Mouse (Mus musculus) thymus, postnatal 4 days (tissue): ENCODE measurements around the gene Plekhg5.
A peak's percentile ranks its signal among the peaks of the same experiment; 100 is the strongest.

ENCODE experiments used
- DNase-seq: peaks from one replicate; pipeline ENCODE4 v3.0.0; 2021

Plekhg5 gene

DNA sequence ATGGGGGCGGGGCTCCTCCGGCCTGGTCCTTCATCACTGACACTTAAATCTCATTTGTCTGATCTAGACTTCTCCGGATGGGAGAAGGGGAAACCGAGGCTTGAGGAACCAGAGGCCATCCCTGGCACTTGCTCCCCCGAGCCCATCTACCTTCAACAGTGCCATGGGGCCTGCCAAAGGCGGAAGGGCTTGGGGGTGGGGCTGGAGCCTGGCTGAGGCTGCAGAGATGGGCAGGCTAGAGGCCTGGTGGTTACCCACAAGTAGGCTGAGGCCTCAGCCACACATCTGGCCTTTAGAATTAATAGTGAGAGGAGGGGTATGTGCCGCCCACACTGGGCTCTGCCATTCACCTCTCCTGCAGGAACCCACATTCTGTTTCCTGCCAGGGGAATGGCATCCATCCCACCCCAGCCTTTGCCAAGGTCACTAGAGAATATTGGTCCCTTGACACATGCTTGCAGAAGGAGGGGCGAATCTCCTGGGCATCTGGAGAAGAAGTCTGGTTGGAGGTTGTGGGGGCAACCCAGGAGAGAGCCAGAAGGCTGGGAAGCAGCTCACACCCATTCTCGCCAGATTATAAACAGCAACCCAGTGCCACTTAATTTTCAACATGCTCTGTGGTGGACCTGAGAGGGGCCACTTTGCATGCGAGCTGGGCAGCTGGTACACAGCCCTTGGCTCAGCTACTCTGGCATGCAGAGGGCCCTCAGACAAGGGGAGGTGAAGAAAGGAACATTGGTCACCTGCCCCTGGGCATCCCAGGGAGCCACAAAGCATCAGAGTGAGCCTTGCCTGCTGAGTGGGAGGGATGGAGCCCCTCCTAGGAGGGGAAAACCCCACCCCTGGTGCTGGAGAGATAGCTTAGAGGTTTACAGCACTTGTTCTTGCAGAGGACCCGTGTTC is 1.6 kb upstream of the Plekhg5 start:
- no peak for DNase-seq

- DNase-seq: no peak
These were observed 357 bp downstream of the Plekhg5 start for GRCm38 (mm10) chr4:152072655-152073054.

- DNase-seq: no peak
These were observed 1.4 kb downstream of the Plekhg5 start for GRCm38 (mm10) chr4:152073715-152074114.

DNA sequence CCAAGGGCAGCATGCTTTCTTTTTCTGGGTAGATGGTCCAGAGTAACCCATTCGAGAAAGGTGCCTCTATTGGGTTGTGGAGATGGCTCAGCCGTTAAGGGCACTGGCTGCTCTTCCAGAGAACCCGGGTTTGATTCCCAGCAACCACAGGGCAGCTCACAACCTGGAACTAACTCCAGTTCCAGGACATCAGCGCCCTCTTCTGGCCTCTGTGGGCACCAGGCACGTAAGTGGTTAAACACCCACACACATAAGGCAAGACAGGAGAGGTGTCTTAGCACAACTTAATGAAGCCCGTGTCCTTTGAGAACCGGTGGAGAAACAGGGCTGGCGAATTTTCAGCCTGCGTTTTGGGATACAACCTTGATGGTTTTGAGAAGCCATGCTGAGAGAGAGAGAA is 2.2 kb downstream of the Plekhg5 start:
- DNase-seq: no peak

DNA sequence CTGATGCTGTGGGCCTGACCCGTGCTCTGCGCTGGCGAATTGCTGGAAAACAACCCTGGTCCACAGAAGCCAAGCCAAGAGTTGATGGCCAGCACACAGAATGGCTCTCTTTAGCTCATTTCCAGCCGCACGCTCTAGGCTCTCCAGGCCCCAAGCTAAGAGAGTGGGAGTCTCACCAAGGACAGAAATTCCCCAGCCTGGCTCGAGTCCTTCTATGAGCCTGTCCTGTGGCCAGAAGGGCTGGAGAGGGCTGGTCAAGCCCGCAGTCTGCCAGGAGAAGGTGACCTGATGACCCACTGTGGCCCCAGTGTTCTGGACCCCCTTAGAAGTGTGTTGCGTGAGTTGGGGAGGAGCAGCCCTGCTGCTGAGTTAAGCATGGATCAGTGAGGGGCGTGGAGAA is 4.9 kb downstream of the Plekhg5 start:
- DNase-seq: no peak

DNA sequence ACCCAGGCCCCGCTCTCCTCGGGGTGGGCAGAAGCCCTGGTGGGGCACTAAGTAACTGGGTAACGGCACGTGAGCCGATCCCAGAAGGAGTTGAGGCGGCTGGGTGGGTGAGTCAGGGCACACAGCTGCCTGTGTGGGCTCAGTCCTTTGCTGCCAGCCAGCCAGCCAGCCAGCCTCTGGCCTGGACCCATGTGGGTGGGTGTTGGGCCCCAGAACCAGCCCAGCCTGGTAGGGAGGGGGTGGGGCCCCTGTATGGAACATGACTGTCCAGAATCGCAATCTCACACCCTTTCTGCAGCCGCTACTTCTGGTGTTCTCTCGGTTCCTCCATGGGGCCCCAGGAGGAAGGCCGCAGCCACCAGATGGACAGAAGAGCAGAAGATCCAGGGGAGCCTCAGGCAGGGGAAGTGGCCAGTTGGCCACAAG is 5.8 kb downstream of the Plekhg5 start:
- DNase-seq: no peak

- DNase-seq: no peak
These were observed 7.0 kb downstream of the Plekhg5 start for GRCm38 (mm10) chr4:152079261-152079660.

GRCm38 (mm10) chr4:152079931-152080330 is 7.6 kb downstream of the Plekhg5 start:
- DNase-seq: no peak

- DNase-seq: no peak
These were observed 11.4 kb downstream of the Plekhg5 start for GRCm38 (mm10) chr4:152083611-152084220.

DNA sequence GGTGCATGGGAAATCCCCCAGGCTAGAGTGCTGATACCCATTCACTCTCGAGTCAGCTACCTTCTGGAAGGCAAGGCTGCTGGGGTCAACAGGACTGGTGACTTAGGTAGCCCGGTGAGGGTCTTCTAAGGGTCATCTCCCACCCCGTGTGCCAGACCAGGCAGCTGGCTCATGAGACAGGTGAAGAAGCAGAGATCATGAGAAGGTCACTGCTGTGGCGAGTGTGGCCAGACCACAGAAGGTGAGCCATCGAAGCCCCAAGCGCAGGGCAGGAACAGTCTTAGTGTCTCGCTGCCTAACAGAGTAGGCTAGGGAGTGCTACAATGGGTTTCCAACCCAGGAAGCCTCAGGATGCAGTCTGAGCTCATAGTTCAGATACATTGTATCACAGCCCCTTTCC is 12.3 kb downstream of the Plekhg5 start:
- DNase-seq: no peak

DNA sequence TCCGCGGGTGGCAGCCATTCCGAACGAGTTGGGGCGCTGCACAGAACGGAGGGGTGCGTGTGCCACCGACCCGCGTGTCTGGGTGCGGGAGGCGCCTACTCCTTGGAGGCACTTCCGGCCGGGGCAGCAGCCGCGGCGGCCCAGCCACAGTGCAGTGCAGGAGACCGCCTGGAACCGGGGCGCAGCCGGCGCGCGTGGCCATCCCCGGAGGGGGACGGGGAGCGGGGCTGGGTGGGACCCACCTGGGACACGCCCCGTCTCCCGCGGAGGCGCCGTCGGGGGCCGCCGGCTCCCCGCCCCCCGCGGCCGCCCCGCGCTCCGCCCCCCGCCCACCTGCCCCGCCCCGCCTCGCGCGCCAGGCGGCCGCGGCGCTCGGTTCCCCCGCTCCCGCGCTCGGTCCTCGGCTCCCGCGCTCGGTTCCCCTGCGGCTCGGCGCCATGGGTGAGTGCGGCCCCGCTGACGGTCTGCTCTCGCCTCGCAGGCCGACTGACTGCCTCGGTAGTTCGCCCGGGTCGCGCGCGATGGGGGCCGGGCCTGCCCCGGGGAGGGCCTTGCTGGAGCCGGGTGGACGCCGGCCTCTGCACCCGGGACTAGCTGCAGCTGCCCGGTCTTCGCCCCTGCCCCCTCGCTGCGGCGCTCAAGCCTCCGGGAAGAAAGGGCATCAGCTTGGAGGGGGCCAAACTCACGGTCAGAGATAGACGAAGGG is 14.4 kb downstream of the Plekhg5 start:
- DNase-seq: peak; percentile 81

DNA sequence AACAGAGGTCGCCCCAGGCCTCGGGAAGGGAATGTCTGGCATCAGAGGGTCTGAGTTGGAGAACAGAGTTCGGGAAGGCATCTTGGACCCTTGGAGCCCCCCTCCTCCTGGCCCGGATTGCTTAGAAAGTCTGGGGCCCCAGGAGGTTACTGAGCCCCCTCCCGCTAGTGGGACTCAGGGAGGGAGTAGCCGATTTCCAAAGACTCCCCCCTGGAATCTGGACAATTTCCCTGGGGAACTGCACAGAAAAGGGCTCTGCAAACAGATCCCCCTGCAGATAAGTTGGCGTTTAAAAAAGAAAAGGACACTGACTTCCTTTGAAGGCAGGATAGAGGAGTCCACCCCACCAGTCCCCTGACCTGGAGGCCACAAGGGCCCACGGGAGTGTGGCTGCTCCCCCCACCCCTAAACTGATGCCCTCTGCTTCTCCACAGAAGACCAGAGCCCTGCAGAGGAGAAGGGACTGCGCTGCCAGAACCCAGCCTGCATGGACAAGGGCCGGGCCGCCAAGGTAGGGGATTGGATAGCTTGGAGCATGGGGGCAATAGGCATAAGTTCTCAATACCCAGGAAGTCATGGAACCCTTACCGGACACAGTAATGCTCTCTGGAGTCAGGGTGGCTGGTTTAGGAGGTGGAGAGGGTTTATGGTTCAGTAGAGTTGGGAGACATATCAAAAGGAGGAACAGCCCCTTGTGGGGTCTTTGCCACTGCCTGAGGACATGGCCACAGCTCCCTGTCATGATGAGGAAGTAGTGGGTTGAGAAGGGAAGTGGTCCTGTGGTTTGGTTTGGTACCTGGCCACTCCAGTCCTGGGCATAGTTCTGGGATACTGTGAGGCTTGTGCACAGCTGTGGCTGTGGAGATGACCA is 15.1 kb downstream of the Plekhg5 start:
- no peak for DNase-seq

GRCm38 (mm10) chr4:152088133-152088532 is 15.8 kb downstream of the Plekhg5 start:
- DNase-seq: no peak

DNA sequence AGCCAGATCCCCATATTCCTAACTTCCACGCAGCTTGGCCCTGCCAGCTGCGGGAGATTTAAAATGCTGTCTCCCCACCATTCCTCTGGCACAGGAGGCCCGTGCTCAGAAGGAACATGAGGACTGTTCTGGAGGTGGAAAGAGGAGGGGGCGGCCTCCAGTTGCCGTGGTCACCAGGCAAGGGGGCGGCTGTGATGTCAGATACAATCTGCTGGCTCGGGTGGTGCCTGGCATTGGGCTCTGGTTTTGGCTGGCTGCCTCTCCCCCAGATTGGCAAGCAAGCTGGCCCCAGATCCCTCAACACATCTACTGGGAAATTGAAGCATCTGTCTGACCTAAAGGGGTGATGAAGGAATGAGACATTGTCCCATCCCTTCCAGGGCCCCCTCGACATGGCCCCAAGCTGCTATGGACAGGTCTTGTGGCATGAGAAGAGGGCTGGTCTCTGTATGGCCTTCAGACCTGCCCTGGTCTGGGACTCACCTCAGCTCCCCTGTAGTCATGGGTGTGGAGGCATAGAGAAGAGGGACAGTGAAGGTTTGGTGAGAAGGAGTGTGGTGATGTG is 16.3 kb downstream of the Plekhg5 start:
- no peak for DNase-seq

GRCm38 (mm10) chr4:152090191-152090590 is 17.9 kb downstream of the Plekhg5 start:
- DNase-seq: no peak

DNA sequence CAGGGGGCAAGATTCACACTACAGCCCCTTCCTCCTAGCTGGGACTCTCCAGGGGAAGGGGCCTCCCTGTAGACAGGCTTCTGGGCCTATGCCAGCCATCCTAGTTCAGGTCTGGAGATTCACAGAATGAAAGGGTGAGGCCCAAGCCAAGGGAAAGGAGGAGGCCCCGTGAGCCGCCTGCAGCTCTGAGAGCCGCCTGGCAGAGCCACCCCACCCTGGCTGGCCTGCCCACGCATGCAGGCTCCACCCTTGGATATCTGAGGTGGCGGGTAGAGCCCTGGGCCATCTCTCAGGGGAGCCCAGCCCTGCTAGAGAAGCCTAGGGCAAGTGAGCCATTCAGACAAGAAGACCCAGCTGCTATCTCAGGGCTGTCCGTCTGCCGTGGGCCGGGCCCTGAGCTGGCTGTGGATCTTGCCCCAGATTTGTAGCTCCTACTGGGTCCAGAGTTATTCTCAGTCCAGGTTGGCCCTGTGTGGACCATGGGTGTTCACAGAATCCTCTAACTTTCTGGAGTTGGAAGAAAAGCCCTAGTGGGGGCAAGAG is 20.5 kb downstream of the Plekhg5 start:
- DNase-seq: no peak

DNA sequence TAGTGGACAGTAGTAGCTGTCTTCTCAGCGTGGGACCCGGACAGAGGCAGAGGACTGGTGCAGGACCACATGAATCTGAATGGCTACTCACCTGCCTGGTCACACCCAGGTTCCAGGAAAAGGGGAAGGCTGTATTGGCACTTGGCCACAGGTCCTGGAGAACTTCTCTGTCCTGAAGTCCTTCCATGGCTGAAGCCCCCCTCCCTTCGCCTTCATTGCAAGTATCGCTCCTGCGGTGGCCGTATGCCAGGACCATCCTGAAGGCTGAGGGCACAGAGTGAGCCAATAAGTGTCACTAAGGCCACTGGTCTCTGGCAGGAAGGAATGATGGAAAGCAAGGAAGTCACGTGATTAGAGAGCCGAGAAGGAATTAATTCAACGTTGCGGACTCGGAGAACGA is 21.9 kb downstream of the Plekhg5 start:
- no peak for DNase-seq

- DNase-seq: peak; percentile 89
These were observed 23.9 kb downstream of the Plekhg5 start for GRCm38 (mm10) chr4:152095937-152096910.

GRCm38 (mm10) chr4:152096927-152097326 is 24.6 kb downstream of the Plekhg5 start:
- no peak for DNase-seq

GRCm38 (mm10) chr4:152097911-152098799 is 25.9 kb downstream of the Plekhg5 start:
- DNase-seq: no peak
